Mouse (Mus musculus): Measurements from ENCODE around the gene Sec61b. TPM values are rescaled to one million over a fixed set of nuclear protein-coding genes. Genes with fewer than 3 reads are reported as not detected.

Gene Sec61b
- polyA plus RNA-seq (2012; rRNA removed): 176 and 188 TPM in 2 replicates

DNA sequence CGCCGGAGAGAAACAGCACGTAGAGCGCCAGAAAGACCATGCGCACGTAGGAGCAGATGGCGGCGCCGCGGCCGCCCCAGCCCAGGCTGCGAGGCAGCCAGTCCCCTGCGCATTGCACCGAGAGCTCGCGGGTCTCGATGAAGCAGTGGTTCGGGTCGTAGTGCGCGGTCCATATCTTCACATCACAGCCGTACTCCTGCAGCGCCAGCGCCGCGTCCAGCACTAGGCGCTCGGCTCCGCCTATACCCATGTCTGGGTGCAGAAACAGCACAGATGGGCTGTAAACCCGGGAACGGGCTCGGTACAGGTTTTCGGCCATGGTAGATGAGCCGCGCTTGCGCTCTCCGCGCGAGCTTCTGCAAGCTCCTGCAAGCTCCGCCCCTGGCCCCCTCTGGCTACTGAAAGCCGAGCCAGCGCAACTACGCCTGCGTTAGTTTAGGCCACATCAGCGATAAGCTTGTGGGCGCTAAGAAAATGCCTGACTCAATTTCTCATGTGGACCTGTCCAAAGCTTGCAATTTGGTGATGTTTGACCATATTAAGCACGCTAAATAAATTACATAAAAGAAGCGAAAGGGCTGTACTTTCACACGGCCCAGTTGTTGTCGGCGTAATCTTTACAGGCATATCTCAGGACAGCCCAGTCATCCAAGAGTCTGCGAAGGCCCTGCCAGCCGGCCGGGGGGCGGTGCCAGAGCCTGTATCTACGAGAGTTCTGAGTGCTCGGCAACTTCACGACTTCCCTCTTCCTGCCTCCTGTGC lies at the start of gene Sec61b, which contains the start of gene Alg2:
Sec61b (plus strand) TSS at position 691 of the 762 bp plus-strand sequence.
Alg2 (minus strand) TSS at position 366 of the 762 bp plus-strand sequence.

Other genes starting within 250 kb of the Sec61b start
- gene Tgfbr1, start 121.4 kb upstream of the Sec61b start, polyA plus RNA-seq (2012; rRNA removed): 3.4 and 4.2 TPM in 2 replicates
- 5.8 and 6.6 TPM in 2 replicates for gene Alg2, start 325 bp upstream of the Sec61b start, polyA plus RNA-seq (2012; rRNA removed)